Mouse (Mus musculus): ENCODE results near the gene Dbn1. TPM values are rescaled to one million over a fixed set of nuclear protein-coding genes. Genes with fewer than 3 reads are reported as not detected.

Gene Dbn1
- polyA plus RNA-seq, 1 experiment from 2014 or later = 509 TPM

GRCm38 (mm10) chr13:55478036-55478435 is 9.9 kb downstream of the Dbn1 start:
- no peak overlapping the region for H3K4me2 ChIP-seq (ENCODE audit: low read length)
- DNase-seq (peak; percentile 69), ATAC-seq (ENCODE audit: low FRiP score, low TSS enrichment) (no peak)
- H3K4me3 ChIP-seq (replicated peaks; ENCODE audit: low read depth, low read length) = no peak overlapping the region
- peaks cover 99% of the 10 kb centered on the region for H3K36me3 ChIP-seq (ENCODE audit: control insufficient read depth, insufficient read depth, low read length)
- no peaks in the 10 kb centered on the region for H3K9me3 ChIP-seq (ENCODE audit: control insufficient read depth, low read length)
- H3K27ac ChIP-seq (replicated peaks; ENCODE audit: low read depth, low read length) = no peak overlapping the region
- no peaks in the 10 kb centered on the region for H3K27me3 ChIP-seq (ENCODE audit: control insufficient read depth, insufficient read depth, low read length)
- WGBS = 44% methylated on average over 5 of the region's 5 CpGs
- no peak overlapping the region for H3K9ac ChIP-seq (replicated peaks; ENCODE audit: low read length)
- H3K4me1 ChIP-seq (ENCODE audit: control insufficient read depth, insufficient read depth, low read length) = peaks cover 35% of the 10 kb centered on the region

GRCm38 (mm10) chr13:55477492-55477891 is 10.4 kb downstream of the Dbn1 start:
- no peaks in the 10 kb centered on the region for H3K27me3 ChIP-seq (ENCODE audit: control insufficient read depth, insufficient read depth, low read length)
- H3K9ac ChIP-seq (replicated peaks; ENCODE audit: low read length) = no peak overlapping the region
- no peaks in the 10 kb centered on the region for H3K9me3 ChIP-seq (ENCODE audit: control insufficient read depth, low read length)
- no peak overlapping the region for H3K4me2 ChIP-seq (ENCODE audit: low read length)
- no peak for ATAC-seq (ENCODE audit: low FRiP score, low TSS enrichment)
- peaks cover 35% of the 10 kb centered on the region for H3K4me1 ChIP-seq (ENCODE audit: control insufficient read depth, insufficient read depth, low read length)
- no peak overlapping the region for H3K27ac ChIP-seq (replicated peaks; ENCODE audit: low read depth, low read length)
- H3K36me3 ChIP-seq (ENCODE audit: control insufficient read depth, insufficient read depth, low read length) = peaks cover 99% of the 10 kb centered on the region
- WGBS = 78% methylated on average over 16 of the region's 16 CpGs
- no peak overlapping the region for H3K4me3 ChIP-seq (replicated peaks; ENCODE audit: low read depth, low read length)
- DNase-seq = no peak

DNA sequence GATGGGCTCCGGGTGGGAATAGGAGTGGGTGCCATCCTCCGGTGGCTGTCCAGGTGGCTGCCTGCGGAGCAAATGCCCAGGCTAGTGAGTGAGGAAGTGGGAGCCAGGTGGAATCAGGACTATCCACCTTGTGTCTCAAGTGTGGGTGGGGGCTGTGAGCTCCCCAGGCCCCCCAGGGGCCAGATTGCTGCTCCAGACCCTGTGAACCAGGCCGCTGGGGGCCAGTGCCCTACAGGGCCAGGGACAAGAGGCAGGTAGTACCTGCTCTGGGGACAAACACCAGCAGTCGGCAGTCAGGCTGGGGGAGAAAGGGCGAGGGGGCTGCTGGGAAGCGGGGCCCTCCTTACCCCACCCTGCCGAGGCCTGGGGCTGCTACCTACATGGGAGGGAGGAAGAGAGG is 11.7 kb downstream of the Dbn1 start:
- Histone ChIP-seq H3K4me1 (ENCODE audit: control insufficient read depth, insufficient read depth, low read length) (peaks cover 43% of the 10 kb centered on the region), H3K36me3 (ENCODE audit: control insufficient read depth, insufficient read depth, low read length) (peaks cover 86% of the 10 kb centered on the region)
- no peak for ATAC-seq (ENCODE audit: low FRiP score, low TSS enrichment)

GRCm38 (mm10) chr13:55475750-55476149 is 12.2 kb downstream of the Dbn1 start:
- H3K27ac ChIP-seq (replicated peaks; ENCODE audit: low read depth, low read length) = no peak overlapping the region; the same call in 1 of the 2 replicates
- no peak overlapping the region for H3K4me2 ChIP-seq (ENCODE audit: low read length)
- H3K9ac ChIP-seq (replicated peaks; ENCODE audit: low read length) = no peak overlapping the region
- H3K9me3 ChIP-seq (ENCODE audit: control insufficient read depth, low read length) = no peaks in the 10 kb centered on the region
- DNase-seq (no peak), ATAC-seq (ENCODE audit: low FRiP score, low TSS enrichment) (no peak)
- 86% methylated on average over 5 of the region's 5 CpGs for WGBS
- no peaks in the 10 kb centered on the region for H3K27me3 ChIP-seq (ENCODE audit: control insufficient read depth, insufficient read depth, low read length)
- no peak overlapping the region for H3K4me3 ChIP-seq (replicated peaks; ENCODE audit: low read depth, low read length)
- peaks cover 81% of the 10 kb centered on the region for H3K36me3 ChIP-seq (ENCODE audit: control insufficient read depth, insufficient read depth, low read length)
- peaks cover 48% of the 10 kb centered on the region for H3K4me1 ChIP-seq (ENCODE audit: control insufficient read depth, insufficient read depth, low read length)

More for the DNA sequence above, 11.7 kb downstream of the Dbn1 start:
- Histone ChIP-seq H3K27ac (replicated peaks; ENCODE audit: low read depth, low read length) (0 out of 2 replicates have a peak overlapping the region, but pooled peaks have one; percentile 13), H3K9ac (replicated peaks; ENCODE audit: low read length) (no peak overlapping the region), H3K9me3 (ENCODE audit: control insufficient read depth, low read length) (no peaks in the 10 kb centered on the region), H3K4me3 (replicated peaks; ENCODE audit: low read depth, low read length) (no peak overlapping the region), H3K4me2 (ENCODE audit: low read length) (no peak overlapping the region), H3K27me3 (ENCODE audit: control insufficient read depth, insufficient read depth, low read length) (no peaks in the 10 kb centered on the region)
- WGBS = 93% methylated on average over 8 of the region's 8 CpGs
- DNase-seq = no peak

GRCm38 (mm10) chr13:55474621-55475069 is 13.3 kb downstream of the Dbn1 start:
- WGBS = 2% methylated on average over 5 of the region's 5 CpGs

GRCm38 (mm10) chr13:55473961-55474360 is 13.9 kb downstream of the Dbn1 start:
- 51% methylated on average over 11 of the region's 11 CpGs for WGBS
- H3K36me3 ChIP-seq (ENCODE audit: control insufficient read depth, insufficient read depth, low read length) = peaks cover 63% of the 10 kb centered on the region
- peaks cover 64% of the 10 kb centered on the region for H3K4me1 ChIP-seq (ENCODE audit: control insufficient read depth, insufficient read depth, low read length)
- peak overlapping the region; percentile 98 for H3K4me2 ChIP-seq (ENCODE audit: low read length)
- ATAC-seq (ENCODE audit: low FRiP score, low TSS enrichment) (no peak), DNase-seq (no peak)
- no peak overlapping the region; the same call in 1 of the 2 replicates for H3K9ac ChIP-seq (replicated peaks; ENCODE audit: low read length)
- peak overlapping the region; percentile 73 for H3K27ac ChIP-seq (replicated peaks; ENCODE audit: low read depth, low read length)
- H3K9me3 ChIP-seq (ENCODE audit: control insufficient read depth, low read length) = no peaks in the 10 kb centered on the region
- no peak overlapping the region for H3K4me3 ChIP-seq (replicated peaks; ENCODE audit: low read depth, low read length)
- no peaks in the 10 kb centered on the region for H3K27me3 ChIP-seq (ENCODE audit: control insufficient read depth, insufficient read depth, low read length)

More at GRCm38 (mm10) chr13:55474621-55475069, 13.3 kb downstream of the Dbn1 start:
- DNase-seq (peak; percentile 88), ATAC-seq (ENCODE audit: low FRiP score, low TSS enrichment) (no peak)
- Histone ChIP-seq H3K4me2 (ENCODE audit: low read length) (peak overlapping the region; percentile 98), H3K27ac (replicated peaks; ENCODE audit: low read depth, low read length) (peak overlapping the region; percentile 73), H3K9me3 (ENCODE audit: control insufficient read depth, low read length) (no peaks in the 10 kb centered on the region), H3K4me3 (replicated peaks; ENCODE audit: low read depth, low read length) (no peak overlapping the region), H3K9ac (replicated peaks; ENCODE audit: low read length) (peak overlapping the region; percentile 3; the same call in 1 of the 2 replicates), H3K27me3 (ENCODE audit: control insufficient read depth, insufficient read depth, low read length) (no peaks in the 10 kb centered on the region), H3K4me1 (ENCODE audit: control insufficient read depth, insufficient read depth, low read length) (peaks cover 58% of the 10 kb centered on the region), H3K36me3 (ENCODE audit: control insufficient read depth, insufficient read depth, low read length) (peaks cover 70% of the 10 kb centered on the region)

GRCm38 (mm10) chr13:55473076-55473831 is 14.7 kb downstream of the Dbn1 start:
- 17% methylated on average over 18 of the region's 18 CpGs for WGBS
- ATAC-seq (ENCODE audit: low FRiP score, low TSS enrichment) (no peak), DNase-seq (peak; percentile 62)
- H3K27ac ChIP-seq (replicated peaks; ENCODE audit: low read depth, low read length) = peak overlapping the region; percentile 94
- H3K4me2 ChIP-seq (ENCODE audit: low read length) = peak overlapping the region; percentile 98
- peaks cover 70% of the 10 kb centered on the region for H3K4me1 ChIP-seq (ENCODE audit: control insufficient read depth, insufficient read depth, low read length)
- peaks cover 57% of the 10 kb centered on the region for H3K36me3 ChIP-seq (ENCODE audit: control insufficient read depth, insufficient read depth, low read length)
- no peaks in the 10 kb centered on the region for H3K27me3 ChIP-seq (ENCODE audit: control insufficient read depth, insufficient read depth, low read length)
- peak overlapping the region; percentile 48 for H3K4me3 ChIP-seq (replicated peaks; ENCODE audit: low read depth, low read length)
- H3K9me3 ChIP-seq (ENCODE audit: control insufficient read depth, low read length) = no peaks in the 10 kb centered on the region
- peak overlapping the region; percentile 84 for H3K9ac ChIP-seq (replicated peaks; ENCODE audit: low read length)

DNA sequence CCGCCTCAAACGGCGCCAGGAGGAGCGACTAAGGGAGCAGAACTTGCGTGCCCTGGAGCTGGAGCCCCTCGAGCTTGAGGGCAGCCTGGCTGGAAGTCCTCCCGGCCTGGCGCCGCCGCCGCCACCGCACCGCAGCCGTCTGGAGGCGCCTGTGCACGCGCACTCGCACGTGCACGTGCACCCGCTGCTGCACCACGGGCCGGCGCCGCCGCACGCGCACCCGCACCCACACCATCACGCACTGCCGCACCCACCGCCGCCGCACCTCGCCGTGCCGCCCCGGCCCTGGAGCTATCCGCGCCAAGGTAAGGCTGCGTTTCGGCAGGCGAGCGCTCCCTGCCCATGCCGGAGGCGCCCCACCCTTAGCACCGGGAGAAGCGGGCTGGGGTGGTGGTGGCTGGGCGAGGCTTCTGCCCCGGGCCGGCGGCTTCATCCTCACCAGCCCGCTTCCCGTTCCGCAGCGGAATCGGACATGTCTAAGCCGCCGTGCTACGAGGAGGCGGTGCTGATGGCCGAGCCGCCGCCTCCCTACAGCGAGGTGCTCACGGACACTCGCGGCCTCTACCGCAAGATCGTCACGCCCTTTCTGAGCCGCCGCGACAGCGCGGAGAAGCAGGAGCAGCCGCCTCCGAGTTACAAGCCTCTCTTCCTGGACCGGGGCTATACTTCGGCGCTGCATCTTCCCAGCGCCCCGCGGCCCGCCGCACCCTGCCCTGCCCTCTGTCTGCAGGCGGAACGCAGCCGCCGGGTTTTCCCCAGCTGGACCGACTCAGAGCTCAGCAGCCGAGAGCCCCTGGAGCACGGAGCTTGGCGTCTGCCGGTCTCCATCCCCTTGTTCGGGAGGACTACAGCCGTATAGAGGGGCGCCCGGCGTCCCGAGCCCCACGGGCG is 15.5 kb downstream of the Dbn1 start:
- WGBS = under 1% methylated on average over 102 of the region's 103 CpGs
- H3K4me2 ChIP-seq (ENCODE audit: low read length) = peak overlapping the region; percentile 98
- H3K36me3 ChIP-seq (ENCODE audit: control insufficient read depth, insufficient read depth, low read length) = peaks cover 48% of the 10 kb centered on the region
- H3K27ac ChIP-seq (replicated peaks; ENCODE audit: low read depth, low read length) = peak overlapping the region; percentile 94
- no peaks in the 10 kb centered on the region for H3K27me3 ChIP-seq (ENCODE audit: control insufficient read depth, insufficient read depth, low read length)
- ATAC-seq (ENCODE audit: low FRiP score, low TSS enrichment) (peak; percentile 51), DNase-seq (peak; percentile 89)
- peak overlapping the region; percentile 48 for H3K4me3 ChIP-seq (replicated peaks; ENCODE audit: low read depth, low read length)
- peak overlapping the region; percentile 84 for H3K9ac ChIP-seq (replicated peaks; ENCODE audit: low read length)
- peaks cover 76% of the 10 kb centered on the region for H3K4me1 ChIP-seq (ENCODE audit: control insufficient read depth, insufficient read depth, low read length)
- H3K9me3 ChIP-seq (ENCODE audit: control insufficient read depth, low read length) = no peaks in the 10 kb centered on the region

Data from midbrain, embryonic 14.5 days (tissue).